Mouse (Mus musculus) stomach, embryonic 15.5 days (tissue): ENCODE results near the gene Hyal2. TPM values are rescaled to one million over a fixed set of nuclear protein-coding genes. Genes with fewer than 3 reads are reported as not detected.

Experiments used
- ATAC-seq: fragments of 200-750 bp; cut with Nextera tagmentation; 2 replicates; pipeline ENCODE4 v1.8.0; 2017; ENCODE audit warnings: low read depth, moderate number of reproducible peaks, moderate TSS enrichment; ENCODE audit not compliant: insufficient read depth, low FRiP score
- H3K27ac ChIP-seq: fragments of 300-500 bp; sonication (generic); 2 replicates; pipeline ENCODE4 v1.5.1; 2015; ENCODE audit warnings: mild to moderate bottlenecking, inconsistent platforms
- H3K27me3 ChIP-seq: fragments of 300-500 bp; sonication (generic); replicated peaks from 2 replicates; pipeline ENCODE4 v1.6.1; 2015; ENCODE audit warnings: inconsistent platforms
- H3K36me3 ChIP-seq: fragments of 300-500 bp; sonication (generic); 2 replicates; pipeline ENCODE4 v1.6.1; 2015; ENCODE audit warnings: inconsistent platforms
- H3K4me1 ChIP-seq: fragments of 300-500 bp; sonication (generic); 2 replicates; pipeline ENCODE4 v1.6.1; 2015; ENCODE audit warnings: inconsistent platforms
- H3K4me2 ChIP-seq: fragments of 300-500 bp; sonication (generic); 2 replicates; pipeline ENCODE4 v1.6.1; 2015; ENCODE audit warnings: mild to moderate bottlenecking, inconsistent platforms
- H3K4me3 ChIP-seq: fragments of 300-500 bp; sonication (generic); replicated peaks from 2 replicates; pipeline ENCODE4 v1.5.1; 2015; ENCODE audit warnings: inconsistent platforms
- H3K9ac ChIP-seq: fragments of 300-500 bp; sonication (generic); 2 replicates; pipeline ENCODE4 v1.6.1; 2015; ENCODE audit warnings: inconsistent platforms
- H3K9me3 ChIP-seq: fragments of 300-500 bp; sonication (generic); 2 replicates; pipeline ENCODE4 v1.6.1; 2016; ENCODE audit warnings: inconsistent platforms
- WGBS: fragments of 180-500 bp; shearing (Covaris S2); methylation state at CpG from one replicate; pipeline ENCODE4 v1.1.7; 2015; 5-methylcytosine and 5-hydroxymethylcytosine counted together
- polyA plus RNA-seq: library from polyadenylated mRNA; unstranded; fragments of >200 nt; fragmentation: Nextera tagmentation; extraction: Ambion mirVana; gene quantifications from 2 replicates; pipeline ENCODE4 v1.2.1, GENCODE M21; 2015

Gene Hyal2
- polyA plus RNA-seq, 1 experiment from 2014 or later = 85.4 TPM

GRCm38 (mm10) chr9:107599433-107599832 is 31.7 kb downstream of the Hyal2 start:
- no peak overlapping the region for H3K4me3 ChIP-seq
- no peak overlapping the region for H3K4me2 ChIP-seq
- no peak overlapping the region for H3K27ac ChIP-seq
- ATAC-seq = no peak
- no peak overlapping the region for H3K9ac ChIP-seq
- H3K9me3 ChIP-seq = no peaks in the 10 kb centered on the region
- peaks cover 12% of the 10 kb centered on the region; the same call in 1 of the 2 replicates for H3K4me1 ChIP-seq
- H3K27me3 ChIP-seq = no peaks in the 10 kb centered on the region
- no peaks in the 10 kb centered on the region for H3K36me3 ChIP-seq
- WGBS = 84% methylated on average over 9 of the region's 9 CpGs

DNA sequence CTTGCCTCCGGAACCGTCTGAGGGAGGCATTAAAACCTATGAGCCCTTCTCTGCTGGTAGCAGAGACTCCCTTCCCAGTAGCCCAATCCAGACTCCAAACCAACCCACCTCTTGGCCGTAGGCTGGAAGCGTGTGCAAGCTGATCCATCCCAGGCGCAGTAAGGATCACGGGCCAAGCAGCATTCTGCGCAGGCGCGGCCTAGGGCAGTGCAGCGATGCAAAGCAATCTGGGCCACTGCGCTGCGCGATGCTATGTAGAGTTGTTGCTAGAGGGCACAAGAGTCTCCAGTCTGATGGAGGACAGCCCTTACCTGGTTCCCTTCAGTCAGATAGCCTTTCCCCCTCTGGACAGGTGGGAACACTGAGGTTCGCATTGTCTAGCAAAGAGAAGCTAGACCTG is 32.1 kb downstream of the Hyal2 start:
- H3K9me3 ChIP-seq = no peaks in the 10 kb centered on the region
- peaks cover 15% of the 10 kb centered on the region; the same call in 1 of the 2 replicates for H3K4me1 ChIP-seq
- H3K27me3 ChIP-seq = no peaks in the 10 kb centered on the region
- no peak overlapping the region for H3K4me2 ChIP-seq
- WGBS = 73% methylated on average over 14 of the region's 14 CpGs
- ATAC-seq = no peak
- H3K36me3 ChIP-seq = no peaks in the 10 kb centered on the region
- H3K27ac ChIP-seq = no peak overlapping the region
- no peak overlapping the region for H3K4me3 ChIP-seq
- no peak overlapping the region for H3K9ac ChIP-seq

DNA sequence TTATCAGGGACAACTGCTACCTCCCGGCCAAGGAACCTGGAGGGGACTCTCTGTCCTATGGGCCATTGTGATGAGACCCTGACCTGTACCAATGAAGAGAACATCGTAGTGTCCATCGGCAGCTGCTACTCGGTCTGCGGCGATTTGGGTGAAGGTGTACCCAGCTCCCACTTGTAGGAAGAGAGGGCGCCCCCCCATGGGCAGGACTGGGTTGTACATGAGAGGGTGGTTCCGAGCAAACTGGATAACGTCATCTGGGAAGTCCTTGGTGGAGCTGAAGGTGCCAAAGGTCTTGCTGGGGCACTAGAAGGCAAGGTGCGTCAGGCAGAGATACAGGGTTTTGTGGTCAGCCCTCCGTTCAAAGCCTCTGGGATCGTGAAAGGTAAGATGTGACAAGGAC is 33.0 kb downstream of the Hyal2 start:
- no peak for ATAC-seq
- 78% methylated on average over 12 of the region's 12 CpGs for WGBS
- no peaks in the 10 kb centered on the region for H3K9me3 ChIP-seq

GRCm38 (mm10) chr9:107601275-107601674 is 33.5 kb downstream of the Hyal2 start:
- H3K36me3 ChIP-seq = no peaks in the 10 kb centered on the region
- 85% methylated on average over 11 of the region's 11 CpGs for WGBS
- no peak overlapping the region for H3K27ac ChIP-seq
- peaks cover 22% of the 10 kb centered on the region; the same call in 1 of the 2 replicates for H3K4me1 ChIP-seq
- H3K27me3 ChIP-seq = no peaks in the 10 kb centered on the region
- H3K4me2 ChIP-seq = no peak overlapping the region
- ATAC-seq = no peak
- H3K9ac ChIP-seq = no peak overlapping the region
- H3K4me3 ChIP-seq = no peak overlapping the region
- H3K9me3 ChIP-seq = no peaks in the 10 kb centered on the region

More for the DNA sequence above, 33.0 kb downstream of the Hyal2 start:
- Histone ChIP-seq H3K27ac (no peak overlapping the region), H3K4me3 (no peak overlapping the region), H3K4me2 (no peak overlapping the region), H3K9ac (no peak overlapping the region), H3K27me3 (no peaks in the 10 kb centered on the region), H3K36me3 (no peaks in the 10 kb centered on the region), H3K4me1 (peaks cover 22% of the 10 kb centered on the region; the same call in 1 of the 2 replicates)

GRCm38 (mm10) chr9:107602068-107602648 is 34.4 kb downstream of the Hyal2 start:
- no peak overlapping the region for H3K9ac ChIP-seq
- peaks cover 27% of the 10 kb centered on the region; the same call in 1 of the 2 replicates for H3K4me1 ChIP-seq
- H3K4me3 ChIP-seq = no peak overlapping the region
- ATAC-seq = peak; percentile 29; the same call in 1 of the 2 replicates
- 0 out of 2 replicates have a peak overlapping the region, but pooled peaks have one; percentile 51 for H3K27ac ChIP-seq
- WGBS = 11% methylated on average over 10 of the region's 10 CpGs
- H3K36me3 ChIP-seq = no peaks in the 10 kb centered on the region
- no peaks in the 10 kb centered on the region for H3K9me3 ChIP-seq
- H3K27me3 ChIP-seq = no peaks in the 10 kb centered on the region
- no peak overlapping the region; the same call in 1 of the 2 replicates for H3K4me2 ChIP-seq

DNA sequence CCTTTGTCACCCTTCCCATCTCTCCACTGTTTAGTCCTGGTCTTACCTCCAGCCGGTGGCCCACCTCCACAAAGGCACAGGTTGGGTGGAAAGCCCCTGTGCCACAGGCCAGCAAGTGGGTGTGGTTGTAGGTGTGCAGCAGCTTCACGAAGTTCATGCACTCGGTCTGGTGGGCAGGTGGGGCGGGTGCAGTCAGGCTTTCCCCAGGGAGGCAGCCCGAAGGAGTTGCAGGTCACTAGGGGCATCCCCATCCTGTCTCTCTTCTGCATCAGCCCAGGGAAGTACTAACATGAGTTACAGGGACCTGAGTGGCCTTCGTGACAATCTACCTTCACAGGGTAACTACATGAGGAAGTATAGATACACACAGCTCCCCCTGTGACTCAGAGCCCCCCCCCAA is 35.5 kb downstream of the Hyal2 start:
- WGBS = 72% methylated on average over 6 of the region's 6 CpGs
- Histone ChIP-seq H3K4me3 (no peak overlapping the region), H3K36me3 (no peaks in the 10 kb centered on the region), H3K4me2 (no peak overlapping the region), H3K9ac (no peak overlapping the region), H3K27ac (no peak overlapping the region), H3K27me3 (no peaks in the 10 kb centered on the region), H3K9me3 (no peaks in the 10 kb centered on the region), H3K4me1 (peaks cover 37% of the 10 kb centered on the region)
- no peak for ATAC-seq

- H3K4me3 ChIP-seq = peak overlapping the region; percentile 28; the same call in 1 of the 2 replicates
- peak; percentile 78 for ATAC-seq
- 30% methylated on average over 23 of the region's 23 CpGs for WGBS
- no peak overlapping the region for H3K9ac ChIP-seq
- H3K27ac ChIP-seq = peak overlapping the region; percentile 76
- H3K27me3 ChIP-seq = no peaks in the 10 kb centered on the region
- no peaks in the 10 kb centered on the region for H3K36me3 ChIP-seq
- H3K9me3 ChIP-seq = no peaks in the 10 kb centered on the region
- H3K4me1 ChIP-seq = peaks cover 52% of the 10 kb centered on the region
- H3K4me2 ChIP-seq = peak overlapping the region; percentile 44
Observed at GRCm38 (mm10) chr9:107605041-107605661, 37.4 kb downstream of the Hyal2 start.

GRCm38 (mm10) chr9:107606591-107606990 is 38.8 kb downstream of the Hyal2 start:
- H3K9me3 ChIP-seq = no peaks in the 10 kb centered on the region
- no peak overlapping the region for H3K9ac ChIP-seq
- peak overlapping the region; percentile 7; the same call in 1 of the 2 replicates for H3K4me3 ChIP-seq
- no peak for ATAC-seq
- peak overlapping the region; percentile 38 for H3K4me2 ChIP-seq
- WGBS = 19% methylated on average over 9 of the region's 9 CpGs
- H3K27me3 ChIP-seq = no peaks in the 10 kb centered on the region
- H3K27ac ChIP-seq = peak overlapping the region; percentile 38
- H3K36me3 ChIP-seq = no peaks in the 10 kb centered on the region
- H3K4me1 ChIP-seq = peaks cover 54% of the 10 kb centered on the region

GRCm38 (mm10) chr9:107607036-107607435 is 39.3 kb downstream of the Hyal2 start:
- Histone ChIP-seq H3K4me1 (peaks cover 58% of the 10 kb centered on the region), H3K4me2 (peak overlapping the region; percentile 38), H3K4me3 (peak overlapping the region; percentile 7; the same call in 1 of the 2 replicates), H3K27ac (peak overlapping the region; percentile 60), H3K9ac (no peak overlapping the region), H3K9me3 (no peaks in the 10 kb centered on the region), H3K36me3 (no peaks in the 10 kb centered on the region), H3K27me3 (no peaks in the 10 kb centered on the region)
- WGBS = 55% methylated on average over 2 of the region's 2 CpGs
- ATAC-seq = no peak

- Histone ChIP-seq H3K4me1 (peaks cover 60% of the 10 kb centered on the region), H3K27me3 (no peaks in the 10 kb centered on the region), H3K36me3 (no peaks in the 10 kb centered on the region), H3K4me3 (no peak overlapping the region), H3K27ac (peak overlapping the region; percentile 60), H3K9ac (no peak overlapping the region), H3K4me2 (peak overlapping the region; percentile 11; the same call in 1 of the 2 replicates), H3K9me3 (no peaks in the 10 kb centered on the region)
- 51% methylated on average over 9 of the region's 9 CpGs for WGBS
- ATAC-seq = no peak
Observed at GRCm38 (mm10) chr9:107607653-107608245, 40.0 kb downstream of the Hyal2 start.

DNA sequence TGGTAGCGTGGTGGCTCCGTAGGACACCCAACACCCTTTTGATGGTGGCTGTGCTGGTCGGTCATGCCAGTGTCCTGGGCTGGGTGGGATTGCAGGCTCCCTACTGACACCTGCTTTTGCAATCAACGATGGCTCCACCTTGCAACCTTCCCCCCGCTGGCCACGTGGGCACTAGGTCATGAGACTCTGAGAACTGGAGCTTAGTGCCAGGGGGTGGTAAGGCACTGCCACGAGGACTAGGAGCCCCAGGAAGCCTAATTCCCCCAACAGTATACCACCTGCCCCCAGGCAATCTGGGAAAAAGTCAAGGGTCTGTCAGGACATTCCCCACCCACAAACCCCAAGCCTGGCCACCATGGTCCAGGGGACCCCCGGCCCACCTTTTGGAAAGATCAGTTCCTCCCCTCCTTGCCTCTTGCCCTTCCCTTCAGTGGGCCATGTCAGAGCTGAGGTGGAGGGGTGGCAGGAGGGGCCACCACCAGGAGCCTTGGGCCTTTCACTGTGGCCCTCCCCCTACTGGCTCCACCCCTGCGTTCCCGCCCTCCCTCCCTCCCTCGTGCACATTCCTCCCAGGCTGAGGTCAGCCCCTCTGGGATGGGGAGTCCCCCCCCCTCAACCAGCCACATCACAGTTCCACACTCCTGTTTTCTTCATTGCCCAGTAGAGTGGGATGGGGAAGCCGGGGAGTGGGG is 41.1 kb downstream of the Hyal2 start, which contains the start of gene Sema3b:
TSS of gene Sema3b (minus strand) at position 489 of the 692 bp plus-strand sequence.
- no peak within 1 kb of the TSS for H3K9ac ChIP-seq
- no peak for ATAC-seq
- H3K27me3 ChIP-seq = no peaks in the 10 kb centered on the region
- peak within 1 kb of the TSS; percentile 11; the same call in 1 of the 2 replicates for H3K4me2 ChIP-seq
- WGBS = 37% methylated on average over 12 of the region's 12 CpGs
- H3K9me3 ChIP-seq = no peaks in the 10 kb centered on the region
- peak within 1 kb of the TSS; percentile 60 for H3K27ac ChIP-seq
- H3K36me3 ChIP-seq = 0 out of 2 replicates have a peak, but pooled peaks cover 3% of the 10 kb centered on the region
- H3K4me1 ChIP-seq = peaks cover 61% of the 10 kb centered on the region
- no peak within 1 kb of the TSS for H3K4me3 ChIP-seq
